Mouse (Mus musculus) stomach, embryonic 15.5 days (tissue): ENCODE measurements at regions not wholly inside any gene's neighbourhood (a gene's known extent, or its start where the extent isn't known, plus 50 kb on each side); places are given as distances from the start of the nearest gene placed in this dataset.

Experiments
- ATAC-seq: fragments of 200-750 bp; cut with Nextera tagmentation; 2 replicates; pipeline ENCODE4 v1.8.0; 2017; ENCODE audit warnings: low read depth, moderate number of reproducible peaks, moderate TSS enrichment; ENCODE audit not compliant: insufficient read depth, low FRiP score
- H3K27ac ChIP-seq: fragments of 300-500 bp; sonication (generic); 2 replicates; pipeline ENCODE4 v1.5.1; 2015; ENCODE audit warnings: mild to moderate bottlenecking, inconsistent platforms
- H3K27me3 ChIP-seq: fragments of 300-500 bp; sonication (generic); replicated peaks from 2 replicates; pipeline ENCODE4 v1.6.1; 2015; ENCODE audit warnings: inconsistent platforms
- H3K36me3 ChIP-seq: fragments of 300-500 bp; sonication (generic); 2 replicates; pipeline ENCODE4 v1.6.1; 2015; ENCODE audit warnings: inconsistent platforms
- H3K4me1 ChIP-seq: fragments of 300-500 bp; sonication (generic); 2 replicates; pipeline ENCODE4 v1.6.1; 2015; ENCODE audit warnings: inconsistent platforms
- H3K4me2 ChIP-seq: fragments of 300-500 bp; sonication (generic); 2 replicates; pipeline ENCODE4 v1.6.1; 2015; ENCODE audit warnings: mild to moderate bottlenecking, inconsistent platforms
- H3K4me3 ChIP-seq: fragments of 300-500 bp; sonication (generic); replicated peaks from 2 replicates; pipeline ENCODE4 v1.5.1; 2015; ENCODE audit warnings: inconsistent platforms
- H3K9ac ChIP-seq: fragments of 300-500 bp; sonication (generic); 2 replicates; pipeline ENCODE4 v1.6.1; 2015; ENCODE audit warnings: inconsistent platforms
- H3K9me3 ChIP-seq: fragments of 300-500 bp; sonication (generic); 2 replicates; pipeline ENCODE4 v1.6.1; 2016; ENCODE audit warnings: inconsistent platforms
- WGBS: fragments of 180-500 bp; shearing (Covaris S2); methylation state at CpG from one replicate; pipeline ENCODE4 v1.1.7; 2015; 5-methylcytosine and 5-hydroxymethylcytosine counted together

GRCm38 (mm10) chr15:67355334-67355733 is 854.6 kb upstream of the Lrrc6 start:
- H3K9me3 ChIP-seq, result no peaks in the 10 kb centered on the region
- H3K4me1 ChIP-seq, result no peaks in the 10 kb centered on the region
- H3K4me2 ChIP-seq, result no peak overlapping the region
- no peak for ATAC-seq
- no peak overlapping the region for H3K27ac ChIP-seq
- H3K27me3 ChIP-seq, result no peaks in the 10 kb centered on the region
- no peaks in the 10 kb centered on the region for H3K36me3 ChIP-seq
- H3K9ac ChIP-seq, result no peak overlapping the region
- no peak overlapping the region for H3K4me3 ChIP-seq

- Histone ChIP-seq H3K4me2 (no peak overlapping the region), H3K36me3 (no peaks in the 10 kb centered on the region), H3K4me3 (no peak overlapping the region), H3K27ac (no peak overlapping the region), H3K9me3 (no peaks in the 10 kb centered on the region), H3K27me3 (no peaks in the 10 kb centered on the region), H3K4me1 (no peaks in the 10 kb centered on the region), H3K9ac (no peak overlapping the region)
- ATAC-seq, result no peak
Observed at GRCm38 (mm10) chr15:67354598-67355159, 854.0 kb upstream of the Lrrc6 start.

DNA sequence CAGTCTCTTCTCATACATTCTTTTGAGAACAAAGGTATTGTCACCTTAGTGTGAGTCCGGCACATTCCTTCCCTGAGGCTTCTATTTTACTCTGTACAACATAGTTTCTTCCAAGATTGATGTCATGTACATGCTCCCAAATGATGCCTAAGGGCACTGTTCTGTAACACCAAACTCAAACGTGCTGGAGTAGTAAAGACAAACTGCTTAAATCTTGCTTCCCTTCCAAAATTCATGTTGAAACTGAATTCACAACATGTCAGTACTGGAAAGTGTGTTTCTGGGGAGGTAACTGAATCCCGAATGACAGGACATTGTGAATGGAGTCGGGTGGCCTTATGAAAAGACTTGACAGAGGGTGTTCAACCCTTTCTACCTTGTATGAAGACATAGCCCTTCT is 848.8 kb upstream of the Lrrc6 start:
- Histone ChIP-seq H3K9me3 (no peaks in the 10 kb centered on the region), H3K4me3 (no peak overlapping the region), H3K27ac (no peak overlapping the region), H3K9ac (no peak overlapping the region), H3K4me2 (no peak overlapping the region), H3K4me1 (no peaks in the 10 kb centered on the region), H3K27me3 (no peaks in the 10 kb centered on the region), H3K36me3 (no peaks in the 10 kb centered on the region)
- no peak for ATAC-seq
- WGBS, result 76% methylated on average over 4 of the region's 4 CpGs

DNA sequence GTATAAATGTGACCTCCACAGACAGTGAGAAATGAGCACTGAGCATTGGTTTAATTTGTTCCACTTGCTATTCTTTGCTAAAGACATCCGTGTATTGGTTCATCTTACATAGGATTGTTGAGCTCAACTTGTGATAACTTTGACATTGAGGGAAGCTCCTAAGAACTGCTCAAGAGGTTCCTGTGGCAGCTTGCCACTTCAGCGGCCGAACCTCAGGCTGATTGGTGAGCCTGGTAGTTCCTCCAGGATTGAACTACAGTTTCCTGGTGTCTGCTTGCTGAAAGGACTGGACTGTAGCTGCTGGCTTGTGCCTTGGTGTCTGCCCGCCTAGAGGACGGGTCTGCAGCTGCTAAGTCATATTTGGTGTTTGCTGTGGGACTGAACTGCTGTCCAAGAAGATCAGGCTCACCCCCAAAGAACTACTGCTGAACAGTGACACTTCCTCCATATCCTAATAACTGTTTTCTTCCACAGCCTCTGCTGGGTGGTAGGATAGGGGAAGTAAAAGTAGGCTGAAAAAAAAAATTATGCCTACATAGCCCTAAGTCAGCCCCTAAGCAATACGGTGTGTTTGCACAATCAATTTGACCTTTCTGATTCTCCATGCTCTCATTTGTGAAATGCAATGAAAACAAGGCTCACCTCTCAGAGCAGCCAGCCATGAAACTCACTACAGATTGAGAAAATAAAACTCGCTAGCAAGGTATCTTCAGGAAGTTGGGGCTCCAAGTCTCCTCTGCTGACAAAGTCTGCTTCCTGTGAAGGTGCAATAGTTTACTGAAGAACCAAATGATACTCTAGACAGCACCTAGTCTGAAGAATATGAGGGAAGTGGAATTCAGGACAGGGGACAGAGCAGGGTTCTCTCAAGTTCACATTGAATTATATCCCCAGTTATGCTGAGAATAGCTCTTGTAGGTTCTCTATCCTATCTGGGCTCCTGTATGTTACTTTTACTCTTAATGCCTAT is 844.8 kb upstream of the Lrrc6 start:
- 71% methylated on average over 7 of the region's 7 CpGs for WGBS
- H3K9ac ChIP-seq, result no peak overlapping the region
- H3K9me3 ChIP-seq, result no peaks in the 10 kb centered on the region
- H3K27ac ChIP-seq, result no peak overlapping the region
- H3K4me2 ChIP-seq, result no peak overlapping the region
- H3K27me3 ChIP-seq, result no peaks in the 10 kb centered on the region
- H3K4me1 ChIP-seq, result no peaks in the 10 kb centered on the region
- no peak overlapping the region for H3K4me3 ChIP-seq
- ATAC-seq, result no peak
- H3K36me3 ChIP-seq, result no peaks in the 10 kb centered on the region

- Histone ChIP-seq H3K9ac (no peak overlapping the region), H3K27ac (no peak overlapping the region), H3K27me3 (no peaks in the 10 kb centered on the region), H3K36me3 (no peaks in the 10 kb centered on the region), H3K4me3 (no peak overlapping the region), H3K9me3 (no peaks in the 10 kb centered on the region), H3K4me1 (no peaks in the 10 kb centered on the region), H3K4me2 (no peak overlapping the region)
- no peak for ATAC-seq
- WGBS, result 68% methylated on average over 3 of the region's 3 CpGs
Observed at GRCm38 (mm10) chr15:67342050-67342449, 841.3 kb upstream of the Lrrc6 start.

DNA sequence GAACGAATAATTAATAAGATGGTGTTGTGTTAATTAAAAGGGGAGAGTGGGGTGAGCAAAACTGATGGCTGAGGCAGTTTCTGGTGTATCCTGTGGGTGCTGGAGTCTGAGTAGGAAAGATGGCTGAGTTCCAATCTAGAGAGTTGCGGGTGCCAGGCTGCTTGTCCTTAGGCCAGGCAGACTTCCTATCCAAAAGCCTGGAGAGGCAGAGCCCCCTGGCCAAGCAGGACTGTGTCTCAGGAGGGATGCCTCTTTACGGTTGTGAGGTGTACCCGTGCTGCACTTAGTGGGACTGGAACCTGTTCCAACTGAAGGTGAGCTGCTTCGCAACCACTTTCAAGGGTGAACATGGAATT is 836.3 kb upstream of the Lrrc6 start:
- Histone ChIP-seq H3K27me3 (no peaks in the 10 kb centered on the region), H3K4me3 (no peak overlapping the region), H3K27ac (no peak overlapping the region), H3K4me2 (no peak overlapping the region), H3K4me1 (no peaks in the 10 kb centered on the region), H3K36me3 (no peaks in the 10 kb centered on the region), H3K9ac (no peak overlapping the region), H3K9me3 (no peaks in the 10 kb centered on the region)
- ATAC-seq, result no peak
- 86% methylated on average over 5 of the region's 5 CpGs for WGBS

GRCm38 (mm10) chr15:67336294-67337039 is 835.8 kb upstream of the Lrrc6 start:
- 47% methylated on average over 5 of the region's 5 CpGs for whole genome bisulfite sequencing
- no peaks in the 10 kb centered on the region for H3K9me3 ChIP-seq
- no peaks in the 10 kb centered on the region for H3K27me3 ChIP-seq
- H3K4me2 ChIP-seq, result no peak overlapping the region
- H3K4me3 ChIP-seq, result no peak overlapping the region
- no peak overlapping the region for H3K9ac ChIP-seq
- H3K4me1 ChIP-seq, result no peaks in the 10 kb centered on the region
- no peak overlapping the region for H3K27ac ChIP-seq
- no peak for ATAC-seq
- H3K36me3 ChIP-seq, result no peaks in the 10 kb centered on the region

DNA sequence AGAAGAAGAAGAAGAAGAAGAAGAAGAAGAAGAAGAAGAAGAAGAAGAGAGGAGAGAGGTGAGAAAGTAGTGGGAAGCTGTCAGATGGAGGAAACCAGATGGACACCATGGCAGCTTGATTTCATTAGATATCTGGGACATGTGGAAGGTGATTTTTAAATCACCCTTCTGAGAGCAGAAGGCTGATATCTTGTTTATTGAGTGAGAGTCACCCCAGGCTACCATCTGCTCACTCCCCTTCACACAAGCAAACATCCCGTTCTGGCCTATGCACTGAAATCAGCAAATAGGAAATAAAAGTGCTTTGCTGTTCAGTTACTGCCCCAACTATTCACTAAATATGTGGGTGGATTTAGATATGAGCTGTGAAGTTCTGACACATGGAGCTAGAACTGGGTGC is 831.8 kb upstream of the Lrrc6 start:
- H3K4me2 ChIP-seq, result no peak overlapping the region
- H3K9me3 ChIP-seq, result no peaks in the 10 kb centered on the region
- no peak overlapping the region for H3K4me3 ChIP-seq
- H3K36me3 ChIP-seq, result no peaks in the 10 kb centered on the region
- no peak overlapping the region for H3K27ac ChIP-seq
- no peaks in the 10 kb centered on the region for H3K27me3 ChIP-seq
- no peaks in the 10 kb centered on the region for H3K4me1 ChIP-seq
- WGBS, result 54% methylated on average over 1 of the region's 1 CpGs
- no peak for ATAC-seq
- no peak overlapping the region for H3K9ac ChIP-seq

DNA sequence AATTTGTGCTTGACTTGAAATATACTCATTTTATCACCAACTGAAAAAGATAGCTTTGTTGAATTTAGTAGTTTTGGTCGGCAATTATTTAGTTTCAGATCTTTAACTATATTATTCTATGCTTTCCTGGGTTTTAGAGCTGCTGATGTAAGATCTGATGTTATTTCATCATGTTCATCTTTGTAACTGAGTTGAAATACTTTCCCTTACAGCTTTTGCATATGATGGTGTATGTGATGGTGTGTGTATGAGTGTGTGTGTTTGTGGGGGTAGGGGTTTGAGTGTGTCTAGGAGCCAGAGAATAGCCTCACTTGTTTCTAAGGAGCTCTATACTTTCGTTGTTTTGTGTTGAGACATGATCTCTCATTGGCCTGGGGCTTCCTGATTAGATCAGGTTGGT is 819.6 kb upstream of the Lrrc6 start:
- Histone ChIP-seq H3K27ac (no peak overlapping the region), H3K4me1 (no peaks in the 10 kb centered on the region), H3K9me3 (no peaks in the 10 kb centered on the region), H3K4me3 (no peak overlapping the region), H3K27me3 (no peaks in the 10 kb centered on the region), H3K4me2 (no peak overlapping the region), H3K36me3 (no peaks in the 10 kb centered on the region), H3K9ac (no peak overlapping the region)
- WGBS, result 72% methylated on average over 2 of the region's 2 CpGs
- ATAC-seq, result no peak

- no peaks in the 10 kb centered on the region for H3K27me3 ChIP-seq
- WGBS, result 78% methylated on average over 1 of the region's 1 CpGs
- no peak overlapping the region for H3K4me3 ChIP-seq
- H3K9me3 ChIP-seq, result no peaks in the 10 kb centered on the region
- H3K36me3 ChIP-seq, result no peaks in the 10 kb centered on the region
- no peaks in the 10 kb centered on the region for H3K4me1 ChIP-seq
- no peak overlapping the region for H3K9ac ChIP-seq
- H3K4me2 ChIP-seq, result no peak overlapping the region
- no peak for ATAC-seq
- H3K27ac ChIP-seq, result no peak overlapping the region
Observed at GRCm38 (mm10) chr15:67315202-67315601, 814.5 kb upstream of the Lrrc6 start.

DNA sequence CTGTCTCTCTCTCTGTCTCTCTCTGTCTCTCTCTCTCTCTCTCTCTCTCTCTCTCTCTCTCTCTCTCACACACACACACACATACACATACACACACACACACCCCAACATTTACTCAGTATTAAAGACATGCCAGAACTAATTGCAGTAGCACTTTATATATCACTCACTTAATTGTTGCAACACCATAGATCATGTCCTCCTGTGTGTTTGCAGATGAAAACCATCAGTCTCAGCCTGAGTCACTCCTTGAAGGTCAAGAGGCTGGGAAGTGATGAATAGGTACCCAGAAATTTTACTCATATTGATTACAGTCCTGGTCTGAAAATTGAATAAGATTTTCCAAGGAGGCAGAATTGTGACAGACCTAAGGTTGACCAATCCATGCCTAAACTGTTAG is 812.9 kb upstream of the Lrrc6 start:
- no peaks in the 10 kb centered on the region for H3K27me3 ChIP-seq
- ATAC-seq, result no peak

DNA sequence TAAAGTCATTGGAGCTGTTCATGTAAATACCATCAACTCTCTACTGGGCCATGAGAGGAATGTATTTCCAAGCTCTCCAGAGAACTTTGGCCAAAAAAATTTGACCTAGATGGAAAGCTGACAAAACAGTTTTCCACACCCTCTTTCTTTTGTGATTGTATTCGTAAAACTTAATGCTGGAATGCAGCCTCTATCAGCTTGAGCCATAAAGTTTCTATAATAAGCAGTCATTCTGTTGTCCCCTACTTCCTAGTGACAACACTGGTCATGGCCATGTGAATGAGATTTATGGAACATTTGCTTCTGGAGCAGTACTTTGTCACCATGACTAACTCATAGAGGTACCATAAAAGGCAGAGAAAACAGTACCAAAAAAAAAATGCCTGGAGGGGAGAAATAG is 805.0 kb upstream of the Lrrc6 start:
- H3K4me1 ChIP-seq, result 0 out of 2 replicates have a peak, but pooled peaks cover 7% of the 10 kb centered on the region
- H3K36me3 ChIP-seq, result no peaks in the 10 kb centered on the region
- no peak overlapping the region for H3K4me2 ChIP-seq
- no peak overlapping the region for H3K4me3 ChIP-seq
- H3K9me3 ChIP-seq, result no peaks in the 10 kb centered on the region
- ATAC-seq, result no peak
- H3K9ac ChIP-seq, result no peak overlapping the region
- no peaks in the 10 kb centered on the region for H3K27me3 ChIP-seq
- no peak overlapping the region for H3K27ac ChIP-seq
- 50% methylated on average over 1 of the region's 1 CpGs for WGBS

More for the DNA sequence above, 812.9 kb upstream of the Lrrc6 start:
- Histone ChIP-seq H3K4me1 (no peaks in the 10 kb centered on the region), H3K27ac (no peak overlapping the region), H3K4me2 (no peak overlapping the region), H3K9me3 (no peaks in the 10 kb centered on the region), H3K36me3 (no peaks in the 10 kb centered on the region), H3K9ac (no peak overlapping the region), H3K4me3 (no peak overlapping the region)
